Comparison of ENCODE assay signal across 17 mouse cellular contexts in genomic region chr6:39004003-39004473, GRCm38 (mm10).
DNase-seq lines count a peak whose midpoint lies in the region; ATAC-seq and TF ChIP-seq lines count a peak whose summit lies in the region.
"Had no signal": no experiment of that assay in that cellular context is flagged by ENCODE, and none has a peak within 500 bp of the region (broad histone marks: within the 10 kb centered on the region; RNA-seq: fewer than 3 reads in every experiment).

No protein-coding gene starts in this region.

- no peak overlapping the region for H3K4me2 ChIP-seq in liver, embryonic 12.5 days
- no peak overlapping the region for H3K4me2 ChIP-seq in kidney, postnatal 0 days (ENCODE audit: low read length)
- H3K4me2 ChIP-seq: heart, embryonic 13.5 days; hindbrain, embryonic 12.5 days; neural tube, embryonic 13.5 days had no signal

- peak overlapping the region; percentile 39 for H3K27ac ChIP-seq in liver, adult 2 months (replicated peaks; ENCODE audit: insufficient read depth, low read depth, low read length)
- H3K27ac ChIP-seq in liver, embryonic 12.5 days = no peak overlapping the region
- peak overlapping the region; percentile 52; the same call in 1 of the 2 replicates for H3K27ac ChIP-seq in kidney, postnatal 0 days
- H3K27ac ChIP-seq: heart, embryonic 13.5 days; hindbrain, embryonic 12.5 days had no signal

- no peak overlapping the region for H3K9ac ChIP-seq in liver, adult 2 months (ENCODE audit: low read depth, low read length)
- no peak overlapping the region for H3K9ac ChIP-seq in liver, embryonic 12.5 days
- no peak overlapping the region for H3K9ac ChIP-seq in kidney, postnatal 0 days (ENCODE audit: low read depth, low read length)
- H3K9ac ChIP-seq: heart, embryonic 13.5 days; hindbrain, embryonic 12.5 days; neural tube, embryonic 13.5 days had no signal

- DNase-seq in liver, adult 2 months (ENCODE audit: extremely low read depth, low read depth, low spot score) = peak; percentile 22
- peak; percentile 70 for DNase-seq in kidney, postnatal 0 days (ENCODE audit: low spot score)
- peak; percentile 50 to 53 for DNase-seq in spleen, postnatal 36 days (ENCODE audit: low spot score in 2 of 2)
- DNase-seq in layer of hippocampus, postnatal 14 days (ENCODE audit: low spot score in 2 of 2) = no peak
- DNase-seq in layer of hippocampus, adult 8-10 months (ENCODE audit: low spot score in 2 of 2) = no peak
- DNase-seq: cerebellum, adult 9-10 months; midbrain, embryonic 14.5 days; right cerebral cortex, adult 18-20 months; thymus, postnatal 36 days had no signal

- H3K36me3 ChIP-seq in liver, adult 2 months (ENCODE audit: control insufficient read depth, insufficient read depth, low read length) = no peaks in the 10 kb centered on the region
- no peaks in the 10 kb centered on the region for H3K36me3 ChIP-seq in liver, embryonic 12.5 days
- no peaks in the 10 kb centered on the region for H3K36me3 ChIP-seq in kidney, postnatal 0 days (ENCODE audit: insufficient read depth, low read length)
- H3K36me3 ChIP-seq: heart, embryonic 13.5 days; hindbrain, embryonic 12.5 days; neural tube, embryonic 13.5 days had no signal

- no peak for TF ChIP-seq CTCF in liver, adult 2 months (IDR thresholded peaks at IDR 0.05; ENCODE audit: low read depth, low read length)
- TF ChIP-seq CTCF in kidney, postnatal 0 days (IDR thresholded peaks at IDR 0.05; ENCODE audit: low read depth) = no peak

- no peak overlapping the region for H3K4me3 ChIP-seq in liver, adult 2 months (ENCODE audit: insufficient read depth, low read depth, low read length)
- H3K4me3 ChIP-seq in liver, embryonic 12.5 days = no peak overlapping the region
- H3K4me3 ChIP-seq in kidney, postnatal 0 days (replicated peaks; ENCODE audit: low read depth, low read length) = no peak overlapping the region
- H3K4me3 ChIP-seq: heart, embryonic 13.5 days; hindbrain, embryonic 12.5 days; neural tube, embryonic 13.5 days had no signal

- no peaks in the 10 kb centered on the region for H3K4me1 ChIP-seq in liver, adult 2 months (ENCODE audit: control insufficient read depth, insufficient read depth, low read length)
- no peaks in the 10 kb centered on the region for H3K4me1 ChIP-seq in liver, embryonic 12.5 days
- peaks cover 13% of the 10 kb centered on the region; the same call in 1 of the 2 replicates for H3K4me1 ChIP-seq in kidney, postnatal 0 days (replicated peaks; ENCODE audit: insufficient read depth, low read length)

- H3K9me3 ChIP-seq in liver, embryonic 12.5 days (replicated peaks) = no peaks in the 10 kb centered on the region
- H3K9me3 ChIP-seq in kidney, postnatal 0 days (replicated peaks; ENCODE audit: low read length) = no peaks in the 10 kb centered on the region
- H3K9me3 ChIP-seq: heart, embryonic 13.5 days; hindbrain, embryonic 12.5 days; neural tube, embryonic 13.5 days had no signal

- no peak for ATAC-seq in liver, embryonic 12.5 days
- ATAC-seq in granulocyte monocyte progenitor cell, adult 5-6 weeks (replicated peaks; ENCODE audit: poor library complexity, severe bottlenecking) = peak; percentile 43
- ATAC-seq in kidney, postnatal 0 days (replicated peaks; ENCODE audit: low FRiP score, low read depth) = 0 out of 2 replicates have a peak, but pooled peaks have one; percentile 22
- ATAC-seq: intestine, postnatal 0 days; lung, postnatal 0 days; Patski had no signal

- 84% methylated on average over 12 of the region's 12 CpGs for WGBS in liver, adult 2 months
- 68% methylated on average over 12 of the region's 12 CpGs for WGBS in liver, embryonic 12.5 days (ENCODE audit: insufficient replicate concordance)
- WGBS in kidney, postnatal 0 days = 43% methylated on average over 12 of the region's 12 CpGs

- no peak for TF ChIP-seq POLR2A in liver, adult 2 months (IDR thresholded peaks at IDR 0.05; ENCODE audit: extremely low read depth, insufficient read depth, low read length)

- no peaks in the 10 kb centered on the region for H3K27me3 ChIP-seq in liver, adult 2 months (ENCODE audit: control insufficient read depth, insufficient read depth, low read length)
- no peaks in the 10 kb centered on the region for H3K27me3 ChIP-seq in liver, embryonic 12.5 days (replicated peaks)
- H3K27me3 ChIP-seq in kidney, postnatal 0 days (ENCODE audit: insufficient read depth, low read length) = no peaks in the 10 kb centered on the region
- H3K27me3 ChIP-seq: heart, embryonic 13.5 days; hindbrain, embryonic 12.5 days; neural tube, embryonic 13.5 days; Patski had no signal

- no peaks in the 10 kb centered on the region for H3K79me2 ChIP-seq in liver, adult 2 months (ENCODE audit: control insufficient read depth, insufficient read depth, low read length)

Comparison
In these comparisons a context has a peak if more than half of its experiments do, and no peak if none do; other contexts are left out.
1. DNase-seq: peak in liver, adult 2 months (single experiment), kidney, postnatal 0 days (single experiment) and spleen, postnatal 36 days (2 of 2); none in layer of hippocampus, postnatal 14 days (0 of 2) and layer of hippocampus, adult 8-10 months (0 of 2).